Mouse (Mus musculus): ENCODE data around the gene Actb.

The Actb gene

DNA sequence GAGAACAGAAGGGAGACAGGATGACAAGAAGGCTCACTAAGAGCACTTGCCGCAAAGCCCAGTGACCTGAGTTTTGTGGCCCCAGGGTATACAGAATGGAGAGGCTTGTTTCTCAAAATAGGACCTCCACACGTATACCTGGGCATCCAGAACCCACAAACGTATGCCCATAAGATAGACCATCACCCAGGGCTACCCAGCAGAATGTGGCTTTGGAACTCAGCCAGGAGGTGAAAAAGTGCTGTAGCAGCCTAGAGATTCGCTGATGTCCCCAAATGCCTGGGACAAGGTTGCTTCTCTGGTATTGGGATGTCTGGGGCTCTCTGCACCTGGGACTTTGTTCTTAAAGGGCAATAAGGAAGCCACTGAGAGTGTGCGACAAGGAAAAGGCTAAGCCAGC is 15.7 kb upstream of the Actb start:
- DNase-seq (ENCODE audit: low read depth, low spot score), result no peak

DNA sequence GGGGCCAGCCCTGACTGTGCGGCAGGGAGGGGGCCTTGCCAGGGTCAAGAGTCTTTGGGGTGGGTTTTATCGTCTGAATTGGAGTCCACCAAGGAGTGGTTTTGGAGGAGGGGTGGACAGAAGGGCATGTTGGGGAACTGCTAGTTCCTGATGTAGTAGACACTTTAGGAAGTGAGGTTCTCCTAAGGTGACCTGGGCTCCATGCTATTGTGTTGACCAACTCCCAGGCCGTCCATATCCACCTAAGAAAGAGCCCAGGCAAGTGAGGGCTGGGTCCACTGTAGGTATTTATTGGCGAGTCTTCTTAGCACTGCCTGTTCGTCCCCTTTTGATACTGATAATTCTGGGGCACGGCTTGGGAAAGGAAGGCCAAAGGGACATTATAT is 14.5 kb upstream of the Actb start:
- no peak for DNase-seq (ENCODE audit: low read depth, low spot score)

DNA sequence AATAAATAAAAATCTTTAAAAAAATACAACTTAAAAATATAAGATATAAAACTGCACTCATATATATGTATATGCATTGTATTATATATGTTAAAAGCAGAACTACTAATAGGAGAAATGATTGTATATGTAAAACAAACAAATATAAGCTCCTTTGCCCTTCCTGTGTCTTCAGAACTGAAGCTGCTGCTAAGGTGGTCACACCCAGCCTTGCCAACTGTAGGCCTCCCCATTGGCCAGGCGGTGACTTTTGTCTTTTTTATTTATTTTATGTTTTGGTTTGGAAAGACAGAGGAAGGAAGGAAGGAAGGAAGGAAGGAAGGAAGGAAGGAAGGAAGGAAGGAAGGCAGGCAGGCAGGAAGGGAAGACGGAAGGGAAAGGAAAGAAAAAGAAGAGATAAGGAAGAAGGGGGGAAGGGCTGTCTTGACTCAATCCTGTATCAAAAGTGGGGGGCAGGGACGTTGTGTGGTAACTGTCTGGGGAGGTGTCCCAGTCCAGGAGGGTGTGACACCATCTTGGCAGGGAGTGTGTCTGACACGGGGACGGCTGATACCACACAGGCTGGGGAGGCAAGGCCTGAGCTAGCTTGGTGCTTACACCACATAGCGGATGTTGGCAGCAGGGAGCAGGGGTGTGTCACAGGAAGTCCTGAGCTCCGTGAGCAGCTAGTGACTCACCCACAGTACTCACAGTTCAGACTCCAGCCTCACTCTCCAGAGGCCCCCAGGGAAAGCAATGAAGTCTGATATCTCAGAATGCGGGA is 13.9 kb upstream of the Actb start:
- peak; percentile 100 for DNase-seq (ENCODE audit: low read depth, low spot score)

DNA sequence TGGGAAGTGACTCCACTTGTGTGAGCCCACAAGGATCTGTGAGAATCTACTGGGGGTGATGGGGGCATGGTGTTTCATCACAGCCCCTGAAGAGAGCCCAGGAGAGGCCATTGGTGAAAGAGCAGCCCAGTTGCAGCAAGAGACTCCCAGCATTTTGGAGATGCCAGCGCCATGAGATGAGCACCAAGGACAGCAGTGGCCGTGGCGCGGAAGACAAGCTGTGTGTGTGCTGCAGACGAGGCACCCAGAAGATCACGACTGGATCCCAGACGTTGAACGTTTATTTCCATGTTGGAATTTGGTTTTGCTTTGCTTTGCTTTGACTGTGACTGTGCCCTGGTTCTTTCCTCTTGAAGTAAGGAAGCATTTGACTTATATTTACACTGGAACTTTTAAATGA is 10.8 kb upstream of the Actb start:
- DNase-seq (ENCODE audit: low read depth, low spot score), result no peak

DNA sequence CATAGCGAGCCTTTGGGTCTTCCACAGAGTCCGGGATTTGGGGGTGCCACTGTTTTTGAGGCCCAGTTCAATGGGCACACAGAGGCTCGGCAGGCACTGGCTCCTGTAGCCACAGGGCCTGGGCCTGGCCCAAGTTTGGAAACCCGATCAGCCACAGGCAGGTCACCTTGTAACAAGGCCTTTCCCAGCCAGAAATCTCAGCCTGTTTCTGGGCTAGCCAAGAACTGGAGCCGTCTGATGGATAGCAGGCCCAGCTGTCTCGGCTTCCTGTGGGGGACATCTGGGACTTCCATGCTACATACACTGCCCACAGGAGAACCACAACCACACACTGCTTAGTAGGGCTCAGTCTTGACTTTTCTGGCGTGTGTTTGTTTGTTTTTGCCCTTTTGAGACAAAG is 10.0 kb upstream of the Actb start:
- DNase-seq (ENCODE audit: low read depth, low spot score), result peak; percentile 66

DNA sequence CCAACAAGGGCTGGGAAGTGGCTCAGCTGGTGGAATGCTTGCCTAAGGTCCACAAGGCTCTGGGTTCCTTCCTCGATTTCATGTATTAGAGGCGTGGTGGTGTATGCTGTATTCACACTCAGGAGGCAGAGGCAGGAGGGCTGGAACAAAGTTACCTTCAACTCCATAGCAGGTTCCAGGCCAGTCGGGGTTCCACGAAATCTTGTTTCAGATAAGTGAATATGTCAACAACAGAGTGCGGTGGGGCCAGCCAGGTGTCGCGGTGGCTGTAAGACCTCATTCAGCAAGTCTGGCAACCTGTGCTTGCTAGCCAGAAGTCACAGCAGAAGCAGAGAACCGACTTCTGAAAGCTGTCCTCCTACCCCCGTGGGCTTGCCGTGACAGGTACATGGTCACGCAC is 8.7 kb upstream of the Actb start:
- DNase-seq (ENCODE audit: low read depth, low spot score), result no peak

DNA sequence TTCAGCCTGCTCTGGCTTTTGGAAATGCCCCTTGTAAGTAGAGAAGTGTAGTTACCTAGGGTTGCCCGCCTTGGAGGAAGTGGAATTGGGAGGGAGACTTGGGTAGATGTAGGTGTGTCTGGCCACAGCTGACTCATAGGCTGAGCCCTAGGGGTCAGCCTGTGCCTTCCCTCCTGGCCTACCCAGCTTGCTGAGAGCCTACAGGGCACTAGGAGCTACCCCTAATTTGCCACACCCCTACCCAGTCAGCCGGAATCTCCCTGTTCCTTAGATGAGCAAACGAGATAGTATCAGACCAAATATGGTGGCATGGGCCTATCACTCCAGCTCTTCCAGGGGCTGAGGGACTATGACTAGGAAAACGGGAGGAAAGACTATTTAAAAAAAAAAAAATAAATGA is 6.2 kb upstream of the Actb start:
- DNase-seq (ENCODE audit: low read depth, low spot score), result no peak

DNA sequence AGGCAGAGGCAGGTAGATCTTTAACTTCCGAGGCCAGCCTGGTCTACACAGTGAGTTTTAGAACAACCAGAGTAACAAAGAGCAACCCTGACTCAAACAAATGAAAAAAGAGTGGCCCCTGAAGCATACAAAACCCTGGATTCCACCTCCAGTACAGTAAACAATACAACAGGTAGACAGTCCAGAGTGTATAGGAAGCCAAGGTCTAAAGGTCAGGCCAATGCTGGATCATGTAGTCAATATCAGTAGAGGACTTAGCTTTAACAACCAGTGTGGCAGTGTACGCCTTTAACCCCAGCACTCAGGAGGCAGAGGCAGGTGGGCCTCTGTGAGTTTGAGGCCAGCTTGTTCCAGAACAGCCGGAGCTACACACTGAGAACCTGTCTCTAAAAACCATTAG is 5.8 kb upstream of the Actb start:
- DNase-seq (ENCODE audit: low read depth, low spot score), result no peak

DNA sequence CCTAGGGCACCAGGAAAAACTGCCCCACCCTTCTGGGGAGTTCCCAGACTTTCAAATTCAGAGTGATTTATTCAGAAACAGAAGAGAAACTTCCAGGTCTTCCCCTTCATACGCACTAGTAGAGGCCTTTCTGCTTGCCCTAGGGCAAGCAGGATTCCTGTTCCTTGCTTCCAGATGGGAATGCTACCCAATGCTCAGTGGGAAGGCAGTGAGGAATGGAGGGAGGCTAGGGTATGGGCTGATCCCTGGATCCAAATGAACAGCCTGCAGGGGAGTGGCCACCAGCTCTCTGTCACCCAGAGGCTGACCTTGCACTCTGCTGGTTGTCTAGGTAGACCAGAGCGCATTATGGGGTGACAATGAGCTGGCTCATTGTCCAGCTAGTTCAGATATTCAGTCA is 5.1 kb upstream of the Actb start:
- no peak for DNase-seq (ENCODE audit: low read depth, low spot score)

DNA sequence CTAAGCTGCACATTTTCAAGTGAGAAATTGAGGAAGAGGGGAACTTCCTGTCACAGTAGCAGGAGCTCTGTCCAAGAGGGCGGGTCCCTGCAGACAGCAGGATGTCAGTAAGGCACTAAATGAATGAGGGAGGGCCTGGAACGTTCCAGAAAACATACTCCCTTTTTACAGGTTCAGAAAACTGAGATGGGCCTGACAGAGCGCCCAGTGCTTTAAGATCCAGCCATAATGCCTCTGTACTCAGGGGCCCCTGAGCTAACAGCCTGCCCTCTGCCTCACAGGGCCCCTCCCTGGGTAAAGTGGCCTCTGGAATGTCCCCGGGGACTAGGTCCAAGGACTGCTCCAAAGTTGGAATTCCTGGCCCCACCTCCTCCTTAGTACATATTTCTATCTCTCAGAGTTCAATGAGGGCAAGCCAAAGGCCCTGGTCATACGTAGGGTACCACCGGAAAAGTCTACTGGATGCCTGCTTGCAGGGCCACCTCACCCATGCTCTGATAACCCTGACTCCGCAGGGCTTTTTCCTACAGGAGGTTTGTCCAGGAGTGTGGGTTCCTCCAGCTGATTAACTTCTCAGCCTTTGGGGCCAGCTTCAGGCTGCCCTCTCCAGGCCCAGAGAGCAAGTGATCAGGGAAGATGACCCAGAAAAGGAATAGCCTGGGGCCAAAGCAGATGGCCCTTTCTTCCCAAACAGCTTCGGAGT is 3.2 kb upstream of the Actb start:
- peak; percentile 83 for DNase-seq (ENCODE audit: low read depth, low spot score)

DNA sequence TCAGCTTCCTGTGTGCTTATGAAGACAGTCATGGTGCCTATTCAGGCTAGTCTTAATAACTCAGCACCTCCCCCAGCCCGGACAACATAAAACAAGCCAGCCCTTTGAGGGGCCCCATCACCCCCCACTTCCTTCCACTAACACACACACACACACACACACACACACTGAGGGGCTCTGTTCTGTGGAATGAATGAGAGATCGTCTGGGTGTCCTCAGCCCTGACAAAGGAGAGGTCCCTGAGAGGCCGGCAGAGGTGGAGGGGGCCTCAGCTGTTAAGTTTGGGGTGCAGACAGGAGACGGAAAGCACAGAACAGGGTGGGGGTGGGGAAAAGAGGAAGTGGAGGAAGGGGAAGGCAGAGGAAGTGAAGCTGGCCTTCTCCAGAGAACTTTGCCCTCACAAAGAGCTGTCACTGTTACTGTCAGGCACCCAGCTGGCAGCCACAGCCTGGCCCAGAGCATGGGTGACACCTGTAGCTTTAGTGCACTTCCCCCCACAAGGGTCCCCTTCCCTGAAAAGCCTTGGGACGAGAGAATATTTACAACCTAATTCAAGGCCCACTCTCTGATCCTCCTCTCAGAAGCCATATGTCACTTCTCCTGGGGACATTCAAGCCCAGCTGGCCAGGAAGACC is 2.5 kb upstream of the Actb start:
- no peak for DNase-seq (ENCODE audit: low read depth, low spot score)

DNA sequence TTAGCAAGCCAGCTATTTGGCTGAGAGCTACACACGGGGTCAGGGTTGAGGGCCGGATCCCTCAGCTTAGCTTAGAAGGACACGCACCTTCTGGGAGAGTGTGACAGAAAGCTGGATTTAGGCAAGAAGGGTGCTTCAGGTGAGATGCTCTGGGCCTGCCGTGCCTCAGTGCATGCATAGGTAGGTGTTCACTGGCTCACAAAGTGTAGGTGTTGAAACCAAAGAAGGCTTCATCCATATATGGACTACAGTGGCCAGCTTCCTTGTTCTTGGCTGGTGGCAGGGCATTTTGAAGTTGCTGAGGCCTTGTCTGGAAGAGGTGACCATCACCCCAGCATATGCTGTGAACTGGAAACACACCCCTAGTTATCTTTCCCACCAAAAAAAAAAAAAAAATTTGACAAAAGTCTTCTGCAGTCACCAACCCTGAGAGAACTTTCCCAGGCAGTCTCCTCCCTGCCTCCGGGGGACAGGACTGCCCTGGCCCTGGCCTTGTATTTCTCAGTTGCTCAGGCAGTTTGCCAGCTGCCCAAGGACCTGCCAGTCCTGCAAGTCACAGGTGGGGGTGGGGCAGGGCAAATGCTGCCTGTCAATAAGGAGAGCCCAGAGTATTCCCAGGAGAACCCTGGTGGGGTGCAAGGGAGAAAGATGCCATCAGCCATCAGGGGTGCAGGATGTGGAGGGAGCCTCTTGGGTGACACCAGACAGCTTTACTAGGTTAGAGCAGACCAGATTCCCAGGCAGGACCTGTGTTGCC is 1.4 kb upstream of the Actb start:
- DNase-seq (ENCODE audit: low read depth, low spot score), result peak; percentile 58

DNA sequence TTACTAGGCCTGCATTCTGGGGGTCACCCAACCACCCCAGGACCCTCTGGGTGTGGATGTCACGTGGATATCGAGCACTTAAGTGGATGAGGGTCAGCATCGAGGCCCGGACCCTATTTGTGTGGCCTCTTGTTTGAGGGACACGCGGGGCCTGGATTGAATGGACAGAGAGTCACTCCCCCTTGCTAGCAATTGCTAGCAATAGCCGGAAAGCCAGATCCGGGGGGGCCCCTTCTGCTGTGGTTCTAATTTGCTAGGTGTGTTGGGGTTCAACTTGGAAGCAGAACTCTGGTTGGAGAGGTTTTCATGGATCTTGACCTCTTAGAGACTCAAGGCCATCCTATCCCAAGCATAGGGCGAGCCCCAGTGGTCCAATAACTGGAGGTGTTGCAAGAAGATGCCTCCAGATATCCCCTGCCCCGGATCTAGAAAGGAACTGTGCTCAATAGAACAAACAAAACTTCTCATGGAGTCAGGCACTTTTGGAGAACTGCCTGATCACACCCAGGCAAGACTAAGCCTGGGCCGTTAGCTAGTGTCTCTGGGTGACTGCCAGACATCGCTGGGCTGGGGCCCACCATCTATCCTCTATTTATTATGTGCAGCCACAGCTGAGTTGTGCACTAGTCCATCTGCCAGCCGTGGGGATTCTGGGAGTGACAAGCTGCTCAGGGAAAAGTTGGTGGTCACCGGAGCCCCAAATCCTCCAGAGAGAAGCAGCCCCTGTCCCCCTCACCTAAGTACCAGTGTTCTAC is 671 bp upstream of the Actb start:
- DNase-seq (ENCODE audit: low read depth, low spot score), result peak; percentile 72

DNA sequence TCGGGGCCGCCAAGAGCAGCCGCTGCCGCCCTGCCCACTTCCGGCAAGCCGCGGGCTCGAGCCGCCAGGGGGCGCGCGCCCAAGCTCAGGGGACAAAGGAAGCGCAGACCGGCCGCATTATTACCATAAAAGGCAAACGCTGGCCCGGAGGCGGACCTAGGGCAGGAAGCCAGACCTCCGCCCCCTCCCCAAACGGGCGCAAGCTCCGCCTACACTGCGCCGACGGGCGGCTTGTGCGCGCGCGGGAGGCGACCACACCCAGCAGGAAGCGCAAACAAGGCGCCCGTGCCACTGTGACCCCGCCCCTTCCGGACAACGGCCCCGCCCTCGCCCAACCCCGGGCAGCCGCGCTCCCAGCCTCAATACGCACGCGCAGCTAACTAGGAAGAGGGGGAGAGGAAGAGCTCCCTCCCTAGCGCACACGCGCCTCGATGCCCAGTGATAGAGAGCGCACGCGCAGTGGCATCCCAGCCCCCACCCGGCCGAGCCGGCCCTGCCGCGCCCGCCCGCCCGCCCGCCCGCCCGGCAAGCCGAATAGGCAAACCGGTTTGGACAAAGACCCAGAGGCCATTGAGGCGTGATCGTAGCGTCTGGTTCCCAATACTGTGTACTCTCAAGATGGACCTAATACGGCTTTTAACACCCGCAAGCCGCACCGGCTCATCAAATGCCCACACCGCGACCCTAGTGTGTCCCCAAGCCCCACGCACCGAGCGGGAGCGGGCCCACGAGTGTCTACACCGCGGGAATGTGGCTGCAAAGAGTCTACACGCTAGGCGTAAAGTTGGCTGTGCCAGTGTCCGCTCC is 626 bp downstream of the Actb start:
- DNase-seq (ENCODE audit: low read depth, low spot score), result peak; percentile 97

DNA sequence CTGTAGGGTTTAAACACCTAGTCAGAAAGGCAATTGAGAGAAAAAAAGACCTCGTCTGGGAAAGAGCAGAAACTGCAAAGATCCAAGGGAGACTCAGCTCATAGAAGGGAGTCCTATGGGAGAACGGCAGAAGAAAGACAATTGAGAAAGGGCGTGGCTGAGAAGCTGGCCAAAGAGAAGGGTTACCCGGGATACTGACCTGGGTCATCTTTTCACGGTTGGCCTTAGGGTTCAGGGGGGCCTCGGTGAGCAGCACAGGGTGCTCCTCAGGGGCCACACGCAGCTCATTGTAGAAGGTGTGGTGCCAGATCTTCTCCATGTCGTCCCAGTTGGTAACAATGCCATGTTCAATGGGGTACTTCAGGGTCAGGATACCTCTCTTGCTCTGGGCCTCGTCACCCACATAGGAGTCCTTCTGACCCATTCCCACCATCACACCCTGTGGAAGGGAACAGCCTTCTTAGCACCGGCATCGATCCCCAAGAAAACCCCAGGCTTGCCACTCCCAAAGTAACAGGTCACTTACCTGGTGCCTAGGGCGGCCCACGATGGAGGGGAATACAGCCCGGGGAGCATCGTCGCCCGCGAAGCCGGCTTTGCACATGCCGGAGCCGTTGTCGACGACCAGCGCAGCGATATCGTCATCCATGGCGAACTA is 1.4 kb downstream of the Actb start:
- DNase-seq (ENCODE audit: low read depth, low spot score), result no peak

DNA sequence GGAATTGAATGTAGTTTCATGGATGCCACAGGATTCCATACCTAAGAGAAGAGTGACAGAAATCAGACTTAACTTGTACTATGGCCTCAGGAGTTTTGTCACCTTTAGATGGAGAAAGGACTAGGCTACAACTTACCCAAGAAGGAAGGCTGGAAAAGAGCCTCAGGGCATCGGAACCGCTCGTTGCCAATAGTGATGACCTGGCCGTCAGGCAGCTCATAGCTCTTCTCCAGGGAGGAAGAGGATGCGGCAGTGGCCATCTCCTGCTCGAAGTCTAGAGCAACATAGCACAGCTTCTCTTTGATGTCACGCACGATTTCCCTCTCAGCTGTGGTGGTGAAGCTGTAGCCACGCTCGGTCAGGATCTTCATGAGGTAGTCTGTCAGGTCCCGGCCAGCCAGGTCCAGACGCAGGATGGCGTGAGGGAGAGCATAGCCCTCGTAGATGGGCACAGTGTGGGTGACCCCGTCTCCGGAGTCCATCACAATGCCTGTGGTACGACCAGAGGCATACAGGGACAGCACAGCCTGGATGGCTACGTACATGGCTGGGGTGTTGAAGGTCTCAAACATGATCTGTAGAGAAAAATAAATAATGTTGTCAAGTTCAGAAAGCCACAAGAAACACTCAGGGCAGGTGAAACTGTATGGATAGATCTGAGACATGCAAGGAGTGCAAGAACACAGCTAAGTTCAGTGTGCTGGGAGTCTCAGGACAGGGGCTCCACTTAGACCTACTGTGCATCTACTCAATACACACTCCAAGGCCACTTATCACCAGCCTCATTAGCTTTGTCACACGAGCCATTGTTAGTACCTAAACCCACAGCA is 2.1 kb downstream of the Actb start:
- DNase-seq (ENCODE audit: low read depth, low spot score), result peak; percentile 66

DNA sequence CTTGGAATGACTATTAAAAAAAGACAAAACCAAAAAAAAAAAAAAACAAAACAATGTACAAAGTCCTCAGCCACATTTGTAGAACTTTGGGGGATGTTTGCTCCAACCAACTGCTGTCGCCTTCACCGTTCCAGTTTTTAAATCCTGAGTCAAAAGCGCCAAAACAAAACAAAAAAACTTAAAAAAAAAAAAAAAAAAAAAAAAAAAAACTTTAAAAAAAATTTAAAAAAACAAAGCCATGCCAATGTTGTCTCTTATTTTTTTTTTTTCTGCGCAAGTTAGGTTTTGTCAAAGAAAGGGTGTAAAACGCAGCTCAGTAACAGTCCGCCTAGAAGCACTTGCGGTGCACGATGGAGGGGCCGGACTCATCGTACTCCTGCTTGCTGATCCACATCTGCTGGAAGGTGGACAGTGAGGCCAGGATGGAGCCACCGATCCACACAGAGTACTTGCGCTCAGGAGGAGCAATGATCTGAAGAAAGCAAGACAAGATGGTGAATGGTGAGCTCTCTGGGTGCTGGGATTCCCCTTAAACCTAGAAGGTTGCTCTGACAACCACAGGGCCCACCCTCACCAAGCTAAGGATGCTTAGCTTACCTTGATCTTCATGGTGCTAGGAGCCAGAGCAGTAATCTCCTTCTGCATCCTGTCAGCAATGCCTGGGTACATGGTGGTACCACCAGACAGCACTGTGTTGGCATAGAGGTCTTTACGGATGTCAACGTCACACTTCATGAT is 2.9 kb downstream of the Actb start:
- DNase-seq (ENCODE audit: low read depth, low spot score), result peak; percentile 65

DNA sequence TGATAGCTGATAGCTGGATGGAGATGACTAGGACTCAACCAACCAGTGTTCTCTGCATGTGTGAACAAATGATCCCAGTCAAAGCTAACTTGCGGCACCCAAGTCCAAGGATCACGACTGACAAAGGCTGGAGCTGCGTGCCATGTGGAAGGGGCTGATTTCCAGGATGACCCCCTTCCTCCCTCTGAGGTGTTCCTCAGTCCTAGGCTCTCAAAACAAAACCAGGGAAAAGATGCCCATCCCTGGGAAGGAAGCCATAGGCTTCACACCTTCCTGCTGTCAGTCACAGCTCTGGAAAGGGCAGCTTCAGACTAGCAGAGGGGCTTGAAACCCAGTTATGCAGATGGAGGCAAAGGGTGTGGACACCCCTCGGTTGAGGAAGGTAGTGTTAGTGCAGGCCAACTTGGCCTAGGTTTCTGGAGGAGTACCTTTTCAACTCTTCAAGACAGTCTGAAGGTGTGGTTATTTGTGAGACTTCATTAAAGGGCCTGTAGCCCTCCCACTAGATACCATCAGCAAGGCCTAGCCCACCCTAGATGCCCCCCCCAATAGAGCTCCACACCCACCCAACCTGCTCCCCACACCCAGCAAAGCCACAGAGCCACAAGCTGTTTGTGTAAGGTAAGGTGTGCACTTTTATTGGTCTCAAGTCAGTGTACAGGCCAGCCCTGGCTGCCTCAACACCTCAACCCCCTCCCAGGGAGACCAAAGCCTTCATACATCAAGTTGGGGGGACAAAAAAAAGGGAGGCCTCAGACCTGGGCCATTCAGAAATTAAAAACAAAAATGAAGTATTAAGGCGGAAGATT is 3.8 kb downstream of the Actb start:
- no peak for DNase-seq (ENCODE audit: low read depth, low spot score)

Data from 3T3-L1 (cell line).